Mouse (Mus musculus): ENCODE results near the gene Zranb3.

DNA sequence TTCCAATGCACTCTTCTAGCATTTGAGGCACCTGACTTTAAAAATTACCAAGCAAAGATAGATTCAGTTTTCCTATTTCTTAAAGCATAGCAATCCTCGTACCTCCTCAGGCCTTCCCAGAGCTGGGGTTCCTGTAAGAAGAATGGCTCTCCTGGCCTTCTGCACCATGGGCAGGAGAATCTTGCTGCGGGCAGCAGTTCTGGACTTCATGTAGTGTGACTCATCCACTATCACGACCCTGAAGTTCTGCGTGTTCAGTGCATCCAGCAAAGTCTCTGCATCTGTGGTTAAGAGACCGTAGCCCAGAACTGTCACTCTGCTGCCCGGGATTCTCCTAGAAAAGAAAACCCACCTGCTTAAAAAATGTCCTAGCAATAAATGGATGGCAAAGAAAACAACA, 66.6 kb downstream of the Zranb3 start:
- TF ChIP-seq CTCF (IDR thresholded peaks at IDR 0.05; ENCODE audit: low read depth) (no peak), EP300 (IDR thresholded peaks at IDR 0.05; ENCODE audit: low read depth) (no peak)

Measured in liver, postnatal 0 days (tissue).